Mouse (Mus musculus): Measurements from ENCODE around the gene Usp34.
"Not testable (repeated sequence)": the region's sequence is repeated elsewhere in the genome, so short reads cannot be mapped to it uniquely, and the experiment has no call there.

Usp34 gene

GRCm38 (mm10) chr11:23306764-23307565 is at the start of gene Usp34:
Gene Usp34 (plus strand): TSS chr11:23306895.
- peak; percentile 62 for DNase-seq (ENCODE audit: low spot score)

- DNase-seq (ENCODE audit: low spot score), result no peak
Observed at GRCm38 (mm10) chr11:23259073-23259472, 47.6 kb upstream of the Usp34 start.

GRCm38 (mm10) chr11:23259481-23259880 is 47.2 kb upstream of the Usp34 start:
- DNase-seq (ENCODE audit: low spot score), result no peak

GRCm38 (mm10) chr11:23260186-23260585 is 46.5 kb upstream of the Usp34 start:
- DNase-seq (ENCODE audit: low spot score), result no peak

- DNase-seq (ENCODE audit: low spot score), result no peak
Observed at GRCm38 (mm10) chr11:23261490-23261889, 45.2 kb upstream of the Usp34 start.

GRCm38 (mm10) chr11:23264949-23265348 is 41.7 kb upstream of the Usp34 start:
- no peak for DNase-seq (ENCODE audit: low spot score)

- no peak for DNase-seq (ENCODE audit: low spot score)
Observed at GRCm38 (mm10) chr11:23271770-23272724, 34.6 kb upstream of the Usp34 start.

- no peak for DNase-seq (ENCODE audit: low spot score)
Observed at GRCm38 (mm10) chr11:23275780-23276179, 30.9 kb upstream of the Usp34 start.

GRCm38 (mm10) chr11:23284469-23284868 is 22.2 kb upstream of the Usp34 start:
- no peak for DNase-seq (ENCODE audit: low spot score)

- DNase-seq (ENCODE audit: low spot score), result not testable (repeated sequence)
Observed at GRCm38 (mm10) chr11:23288866-23289265, 17.8 kb upstream of the Usp34 start.

GRCm38 (mm10) chr11:23297379-23297778 is 9.3 kb upstream of the Usp34 start:
- no peak for DNase-seq (ENCODE audit: low spot score)

GRCm38 (mm10) chr11:23298301-23298700 is 8.4 kb upstream of the Usp34 start:
- DNase-seq (ENCODE audit: low spot score), result no peak

- no peak for DNase-seq (ENCODE audit: low spot score)
Observed at GRCm38 (mm10) chr11:23299910-23300309, 6.8 kb upstream of the Usp34 start.

- no peak for DNase-seq (ENCODE audit: low spot score)
Observed at GRCm38 (mm10) chr11:23303126-23303525, 3.6 kb upstream of the Usp34 start.

GRCm38 (mm10) chr11:23305101-23305672 is 1.5 kb upstream of the Usp34 start:
- DNase-seq (ENCODE audit: low spot score), result not testable (repeated sequence)

- DNase-seq (ENCODE audit: low spot score), result peak; percentile 97
Observed at GRCm38 (mm10) chr11:23305673-23306608, 754 bp upstream of the Usp34 start.

GRCm38 (mm10) chr11:23307566-23307920 is 848 bp downstream of the Usp34 start:
- DNase-seq (ENCODE audit: low spot score), result no peak

GRCm38 (mm10) chr11:23313496-23313895 is 6.8 kb downstream of the Usp34 start:
- no peak for DNase-seq (ENCODE audit: low spot score)

- DNase-seq (ENCODE audit: low spot score), result no peak
Observed at GRCm38 (mm10) chr11:23329413-23329812, 22.7 kb downstream of the Usp34 start.

GRCm38 (mm10) chr11:23332136-23332535 is 25.4 kb downstream of the Usp34 start:
- no peak for DNase-seq (ENCODE audit: low spot score)

- no peak for DNase-seq (ENCODE audit: low spot score)
Observed at GRCm38 (mm10) chr11:23335160-23335559, 28.5 kb downstream of the Usp34 start.
